Mouse (Mus musculus): ENCODE measurements at regions not wholly inside any gene's neighbourhood (a gene's known extent, or its start where the extent isn't known, plus 50 kb on each side); places are given as distances from the start of the nearest gene placed in this dataset.

GRCm38 (mm10) chr1:92331559-92332247 lies 136.2 kb upstream of the Hdac4 start:
- Histone ChIP-seq H3K4me3 (ENCODE audit: control insufficient read depth in 1 of 2, insufficient read depth in 1 of 2, low read depth in 2 of 2, low read length in 2 of 2) (no peak overlapping the region), H3K4me1 (ENCODE audit: control insufficient read depth in 1 of 2, insufficient read depth in 2 of 2, low read length in 2 of 2) (no peaks in the 10 kb centered on the region), H3K79me2 (ENCODE audit: control insufficient read depth, insufficient read depth, low read length, poor library complexity) (no peaks in the 10 kb centered on the region), H3K27ac (ENCODE audit: control insufficient read depth, low read depth, low read length) (no peak overlapping the region), H3K36me3 (ENCODE audit: control insufficient read depth in 1 of 2, insufficient read depth in 2 of 2, low read length in 2 of 2) (no peaks in the 10 kb centered on the region), H3K27me3 (ENCODE audit: control insufficient read depth in 1 of 2, insufficient read depth in 2 of 2, low read length in 2 of 2) (no peaks in the 10 kb centered on the region), H3K9ac (ENCODE audit: control insufficient read depth, low read depth, low read length, poor library complexity, severe bottlenecking) (no peak overlapping the region), H3K9me3 (replicated peaks; ENCODE audit: insufficient read depth, low read length) (no peaks in the 10 kb centered on the region)
- DNase-seq (ENCODE audit: low read depth, low spot score), result no peak
- TF ChIP-seq RAD21 (IDR thresholded peaks at IDR 0.05; ENCODE audit: low read depth, low read length) (no peak), POLR2AphosphoS2 (IDR thresholded peaks at IDR 0.05; ENCODE audit: low read length) (no peak), ZNF384 (IDR thresholded peaks at IDR 0.05; ENCODE audit: low read depth, low read length) (no peak), BHLHE40 (IDR thresholded peaks at IDR 0.05; ENCODE audit: borderline replicate concordance, low read depth, low read length) (no peak), KAT2A (conservative IDR thresholded peaks at IDR 0.05; ENCODE audit: low read depth, low read length) (no peak), ZMIZ1 (IDR thresholded peaks at IDR 0.05; ENCODE audit: low read depth, low read length) (no peak), MAFK (IDR thresholded peaks at IDR 0.05; ENCODE audit: borderline replicate concordance, low read depth, low read length) (no peak), MYB (IDR thresholded peaks at IDR 0.05; ENCODE audit: low read depth, low read length) (no peak), CHD2 (IDR thresholded peaks at IDR 0.05; ENCODE audit: low read length) (no peak), CTCF (IDR thresholded peaks at IDR 0.05 in 2 of 3, conservative IDR thresholded peaks at IDR 0.05 in 1 of 3; ENCODE audit: control insufficient read depth in 1 of 3, insufficient read depth in 1 of 3, low read depth in 2 of 3, low read length in 3 of 3, poor library complexity in 1 of 3, severe bottlenecking in 1 of 3) (no peak)

- no peaks in the 10 kb centered on the region for H3K79me2 ChIP-seq (ENCODE audit: control insufficient read depth, insufficient read depth, low read length, poor library complexity)
- H3K36me3 ChIP-seq (ENCODE audit: control insufficient read depth in 1 of 2, insufficient read depth in 2 of 2, low read length in 2 of 2), result no peaks in the 10 kb centered on the region
- H3K4me3 ChIP-seq (ENCODE audit: control insufficient read depth in 1 of 2, insufficient read depth in 1 of 2, low read depth in 2 of 2, low read length in 2 of 2), result no peak overlapping the region
- TF ChIP-seq MAFK (IDR thresholded peaks at IDR 0.05; ENCODE audit: borderline replicate concordance, low read depth, low read length) (no peak), RCOR1 (IDR thresholded peaks at IDR 0.05; ENCODE audit: low read depth, low read length) (no peak), ZNF384 (IDR thresholded peaks at IDR 0.05; ENCODE audit: low read depth, low read length) (no peak), ZKSCAN1 (IDR thresholded peaks at IDR 0.05; ENCODE audit: low read depth, low read length) (no peak), MYB (IDR thresholded peaks at IDR 0.05; ENCODE audit: low read depth, low read length) (no peak), POLR2AphosphoS2 (IDR thresholded peaks at IDR 0.05; ENCODE audit: low read length) (no peak), USF1 (IDR thresholded peaks at IDR 0.05; ENCODE audit: low read depth, low read length) (no peak)
- no peaks in the 10 kb centered on the region for H3K9me3 ChIP-seq (replicated peaks; ENCODE audit: insufficient read depth, low read length)
- no peak overlapping the region for H3K9ac ChIP-seq (ENCODE audit: control insufficient read depth, low read depth, low read length, poor library complexity, severe bottlenecking)
- H3K27me3 ChIP-seq (ENCODE audit: control insufficient read depth in 1 of 2, insufficient read depth in 2 of 2, low read length in 2 of 2), result no peaks in the 10 kb centered on the region
- no peak overlapping the region for H3K27ac ChIP-seq (ENCODE audit: control insufficient read depth, low read depth, low read length)
- DNase-seq (ENCODE audit: low read depth, low spot score), result no peak
- H3K4me1 ChIP-seq (ENCODE audit: control insufficient read depth in 1 of 2, insufficient read depth in 2 of 2, low read length in 2 of 2), result no peaks in the 10 kb centered on the region
These were observed 134.7 kb upstream of the Hdac4 start for GRCm38 (mm10) chr1:92330181-92330580.

GRCm38 (mm10) chr1:92329491-92329890 lies 134.0 kb upstream of the Hdac4 start:
- no peak for DNase-seq (ENCODE audit: low read depth, low spot score)
- Histone ChIP-seq H3K27ac (ENCODE audit: control insufficient read depth, low read depth, low read length) (no peak overlapping the region), H3K9me3 (replicated peaks; ENCODE audit: insufficient read depth, low read length) (no peaks in the 10 kb centered on the region), H3K9ac (ENCODE audit: control insufficient read depth, low read depth, low read length, poor library complexity, severe bottlenecking) (no peak overlapping the region), H3K27me3 (ENCODE audit: control insufficient read depth in 1 of 2, insufficient read depth in 2 of 2, low read length in 2 of 2) (no peaks in the 10 kb centered on the region), H3K4me1 (ENCODE audit: control insufficient read depth in 1 of 2, insufficient read depth in 2 of 2, low read length in 2 of 2) (no peaks in the 10 kb centered on the region), H3K36me3 (ENCODE audit: control insufficient read depth in 1 of 2, insufficient read depth in 2 of 2, low read length in 2 of 2) (no peaks in the 10 kb centered on the region), H3K79me2 (ENCODE audit: control insufficient read depth, insufficient read depth, low read length, poor library complexity) (no peaks in the 10 kb centered on the region), H3K4me3 (ENCODE audit: control insufficient read depth in 1 of 2, insufficient read depth in 1 of 2, low read depth in 2 of 2, low read length in 2 of 2) (no peak overlapping the region)
- no peak for TF ChIP-seq POLR2AphosphoS2 (IDR thresholded peaks at IDR 0.05; ENCODE audit: low read length)
- TF ChIP-seq USF1 (IDR thresholded peaks at IDR 0.05; ENCODE audit: low read depth, low read length), result no peak
- TF ChIP-seq ZKSCAN1 (IDR thresholded peaks at IDR 0.05; ENCODE audit: low read depth, low read length), result no peak
- TF ChIP-seq UBTF (IDR thresholded peaks at IDR 0.05; ENCODE audit: borderline replicate concordance, insufficient read depth, low read depth, low read length), result no peak
- no peak for TF ChIP-seq MYC (IDR thresholded peaks at IDR 0.05; ENCODE audit: low read depth, low read length)
- TF ChIP-seq CHD2 (IDR thresholded peaks at IDR 0.05; ENCODE audit: low read length), result no peak
- TF ChIP-seq JUND (IDR thresholded peaks at IDR 0.05; ENCODE audit: low read depth, low read length), result no peak
- no peak for TF ChIP-seq MXI1 (IDR thresholded peaks at IDR 0.05; ENCODE audit: low read depth, low read length)
- no peak for TF ChIP-seq TCF12 (IDR thresholded peaks at IDR 0.05; ENCODE audit: low read depth, low read length)
- no peak for TF ChIP-seq MEF2A (IDR thresholded peaks at IDR 0.05; ENCODE audit: extremely low read depth, insufficient replicate concordance, low read depth, low read length, poor library complexity, severe bottlenecking)
- no peak for TF ChIP-seq ELF1 (IDR thresholded peaks at IDR 0.05; ENCODE audit: low read depth, low read length)
- no peak for TF ChIP-seq GATA1 (IDR thresholded peaks at IDR 0.05; ENCODE audit: low read depth, low read length)
- TF ChIP-seq EP300 (IDR thresholded peaks at IDR 0.05; ENCODE audit: low read depth in 1 of 2, low read length in 2 of 2), result no peak
- TF ChIP-seq CHD1 (IDR thresholded peaks at IDR 0.05; ENCODE audit: low read depth, low read length), result no peak
- TF ChIP-seq SIN3A (IDR thresholded peaks at IDR 0.05; ENCODE audit: low read length), result no peak
- no peak for TF ChIP-seq ZNF384 (IDR thresholded peaks at IDR 0.05; ENCODE audit: low read depth, low read length)
